Comparison of ENCODE assay signal across 9 mouse cellular contexts in the genomic region with DNA sequence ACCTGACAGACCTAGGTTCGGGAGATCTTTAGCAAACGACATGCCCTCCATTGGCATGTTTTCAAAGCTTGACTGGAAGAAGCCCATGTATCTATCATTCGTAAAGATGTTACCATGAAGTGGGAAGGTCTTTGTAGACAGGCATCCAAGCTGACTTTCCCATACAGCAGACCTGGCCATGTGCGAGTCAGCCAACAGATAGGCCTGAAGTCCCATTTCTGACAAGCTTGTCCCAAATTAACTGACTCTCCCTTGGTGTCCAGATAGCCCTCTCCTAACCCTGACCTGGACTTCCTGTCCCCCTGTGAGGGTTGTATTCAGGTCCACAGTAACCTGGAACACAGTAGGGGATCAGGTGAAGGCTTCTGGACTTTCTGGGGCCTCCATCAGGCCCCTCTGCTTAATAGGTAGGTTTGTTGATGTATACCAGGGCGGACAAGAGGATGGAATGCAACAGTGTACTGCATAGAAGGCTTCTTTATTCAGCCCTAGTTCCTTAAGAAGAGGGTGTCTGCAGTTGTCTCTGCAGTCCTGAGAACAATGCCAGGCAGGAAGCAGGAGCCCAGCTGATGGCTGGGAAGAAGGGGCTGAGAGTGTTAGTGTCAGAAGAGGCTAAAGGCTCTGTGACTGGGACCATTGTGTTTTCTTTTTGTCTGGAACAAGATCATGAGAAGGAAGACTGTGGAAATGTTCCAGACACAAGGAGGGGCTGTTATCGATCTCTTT. TPM values are rescaled to one million over a fixed set of nuclear protein-coding genes. Genes with fewer than 3 reads are reported as not detected.
DNase-seq lines count a peak whose midpoint lies in the region; ATAC-seq and TF ChIP-seq lines count a peak whose summit lies in the region.
"Had no signal": no experiment of that assay in that cellular context is flagged by ENCODE, and none has a peak within 500 bp of the region (broad histone marks: within the 10 kb centered on the region; RNA-seq: fewer than 3 reads in every experiment).

No protein-coding gene starts in this region.

- no peak overlapping the region for H3K4me2 ChIP-seq in lung, postnatal 0 days (replicated peaks; ENCODE audit: low read depth, low read length)
- H3K4me2 ChIP-seq in heart, embryonic 16.5 days (ENCODE audit: low read depth, low read length) = 0 out of 2 replicates have a peak overlapping the region, but pooled peaks have one; percentile 3

- no peak for TF ChIP-seq EP300 in lung, postnatal 0 days (IDR thresholded peaks at IDR 0.05)

- H3K27ac ChIP-seq in lung, postnatal 0 days (ENCODE audit: low read length) = peak overlapping the region; percentile 54; the same call in 1 of the 2 replicates
- peak overlapping the region; percentile 76 for H3K27ac ChIP-seq in heart, embryonic 16.5 days (ENCODE audit: low read length)
- H3K27ac ChIP-seq in small intestine, adult 2 months (ENCODE audit: insufficient read depth, low read depth, low read length) = 0 out of 2 replicates have a peak overlapping the region, but pooled peaks have one; percentile 20

- DNase-seq in heart, adult 11 months = peak; percentile 91
- no peak for DNase-seq in heart, postnatal 4 days
- peak; percentile 61 for DNase-seq in lung, postnatal 0 days (ENCODE audit: low spot score)
- no peak for DNase-seq in lung, postnatal 14 days
- no peak for DNase-seq in gastrocnemius, adult 18-20 months (ENCODE audit: low spot score)
- DNase-seq: kidney, adult 11 months had no signal

- H3K9me3 ChIP-seq in lung, postnatal 0 days (ENCODE audit: low read length) = no peaks in the 10 kb centered on the region
- H3K9me3 ChIP-seq in heart, embryonic 16.5 days (replicated peaks; ENCODE audit: control insufficient read depth, low read length) = no peaks in the 10 kb centered on the region

- peaks cover 50% of the 10 kb centered on the region for H3K4me1 ChIP-seq in lung, postnatal 0 days (ENCODE audit: insufficient read depth, low read depth, low read length)
- H3K4me1 ChIP-seq in heart, embryonic 16.5 days (ENCODE audit: control insufficient read depth, insufficient read depth, low read length) = peaks cover 97% of the 10 kb centered on the region
- peaks cover 49% of the 10 kb centered on the region for H3K4me1 ChIP-seq in small intestine, adult 2 months (ENCODE audit: control insufficient read depth, insufficient read depth, insufficient read length, low read length)

- H3K36me3 ChIP-seq in lung, postnatal 0 days (ENCODE audit: insufficient read depth, low read length) = no peaks in the 10 kb centered on the region
- H3K36me3 ChIP-seq in heart, embryonic 16.5 days (ENCODE audit: control insufficient read depth, insufficient read depth) = no peaks in the 10 kb centered on the region
- H3K36me3 ChIP-seq in small intestine, adult 2 months (ENCODE audit: control insufficient read depth, insufficient read depth, low read length) = no peaks in the 10 kb centered on the region

- no peaks in the 10 kb centered on the region for H3K27me3 ChIP-seq in lung, postnatal 0 days (replicated peaks; ENCODE audit: insufficient read depth, low read length)
- no peaks in the 10 kb centered on the region for H3K27me3 ChIP-seq in heart, embryonic 16.5 days (ENCODE audit: control insufficient read depth, insufficient read depth, low read length)
- H3K27me3 ChIP-seq in small intestine, adult 2 months (ENCODE audit: control insufficient read depth, insufficient read depth, low read length) = no peaks in the 10 kb centered on the region

- WGBS in lung, postnatal 0 days = 58% methylated on average over 6 of the region's 6 CpGs
- 56% methylated on average over 6 of the region's 6 CpGs for WGBS in heart, embryonic 16.5 days
- 52% methylated on average over 6 of the region's 6 CpGs for WGBS in small intestine, adult 2 months

- H3K4me3 ChIP-seq in lung, postnatal 0 days (ENCODE audit: low read depth, low read length) = no peak overlapping the region
- no peak overlapping the region for H3K4me3 ChIP-seq in heart, embryonic 16.5 days (ENCODE audit: low read length)
- H3K4me3 ChIP-seq in small intestine, adult 2 months (ENCODE audit: low read depth, low read length) = no peak overlapping the region

- TF ChIP-seq CTCF in lung, postnatal 0 days (IDR thresholded peaks at IDR 0.05) = no peak
- TF ChIP-seq CTCF in small intestine, adult 2 months (IDR thresholded peaks at IDR 0.05; ENCODE audit: extremely low read depth, insufficient read length, insufficient replicate concordance, low read depth, low read length) = no peak

- H3K9ac ChIP-seq in lung, postnatal 0 days (replicated peaks; ENCODE audit: low read depth) = no peak overlapping the region
- H3K9ac ChIP-seq in heart, embryonic 16.5 days (ENCODE audit: low read length) = peak overlapping the region; percentile 35

- TF ChIP-seq POLR2A in small intestine, adult 2 months (IDR thresholded peaks at IDR 0.05; ENCODE audit: low read depth, low read length) = no peak

- no peak for ATAC-seq in lung, postnatal 0 days
- no peak for ATAC-seq in heart, embryonic 16.5 days (replicated peaks; ENCODE audit: extremely low read depth, insufficient read depth, low FRiP score)
- ATAC-seq in erythroid progenitor cell, adult 5-6 weeks (replicated peaks; ENCODE audit: low FRiP score, poor library complexity, severe bottlenecking) = no peak

RNA-seq across cellular contexts. Expression of a gene that starts 9.2 kb away (rescaled TPM):
- total RNA-seq in heart, postnatal 4 days (2021) = 100 to 1,000 TPM; 111 TPM
- polyA plus RNA-seq in lung, postnatal 0 days (2015; fragmentation: Nextera tagmentation; extraction: Ambion mirVana) = 20.3 and 23.7 TPM in 2 replicates
- 22.7 and 25.9 TPM in 2 replicates for polyA plus RNA-seq in heart, embryonic 16.5 days (2015; fragmentation: Nextera tagmentation; extraction: Ambion mirVana)
- polyA plus RNA-seq in small intestine, adult 2 months (2012; rRNA removed) = 25.0 and 32.8 TPM in 2 replicates
- 1.4 and 2.9 TPM in 2 replicates for total RNA-seq in erythroid progenitor cell, adult 5-6 weeks (2015; ENCODE audit: low replicate concordance)
- total RNA-seq in erythroid progenitor cell, adult 5-6 weeks (2017; ENCODE audit: low replicate concordance) = 0.38 and 2.2 TPM in 2 replicates
- 100 to 1,000 TPM; 129 to 219 TPM for total RNA-seq in gastrocnemius, adult 18-20 months (2021)

Comparison
In these comparisons a context has a peak if more than half of its experiments do, and no peak if none do; other contexts are left out.
1. DNase-seq: peak in heart, adult 11 months (single experiment) and lung, postnatal 0 days (single experiment); none in heart, postnatal 4 days (single experiment), lung, postnatal 14 days (single experiment) and gastrocnemius, adult 18-20 months (single experiment).
2. H3K27ac ChIP-seq: peak in every context shown above with its lines; median percentile 76 in heart, embryonic 16.5 days; 54 in lung, postnatal 0 days; 20 in small intestine, adult 2 months.
3. RNA of a gene that starts 9.2 kb away (total RNA-seq): 129 to 219 TPM in gastrocnemius, adult 18-20 months and 111 TPM in heart, postnatal 4 days; 0.38 to 2.9 TPM in erythroid progenitor cell, adult 5-6 weeks; every median in the first group is over 10 times any median in the second.